Mouse (Mus musculus) heart, postnatal 0 days (tissue): ENCODE results near the gene Mettl8.

Experiments used
- CTCF ChIP-seq: IDR thresholded peaks from 2 replicates; pipeline ENCODE4 v1.5.1; 2016; ENCODE audit warnings: antibody characterized with exemption, control low read depth, low read depth
- EP300 ChIP-seq: IDR thresholded peaks from 2 replicates; pipeline ENCODE4 v1.6.1; 2016; ENCODE audit warnings: antibody characterized with exemption, low read depth

DNA sequence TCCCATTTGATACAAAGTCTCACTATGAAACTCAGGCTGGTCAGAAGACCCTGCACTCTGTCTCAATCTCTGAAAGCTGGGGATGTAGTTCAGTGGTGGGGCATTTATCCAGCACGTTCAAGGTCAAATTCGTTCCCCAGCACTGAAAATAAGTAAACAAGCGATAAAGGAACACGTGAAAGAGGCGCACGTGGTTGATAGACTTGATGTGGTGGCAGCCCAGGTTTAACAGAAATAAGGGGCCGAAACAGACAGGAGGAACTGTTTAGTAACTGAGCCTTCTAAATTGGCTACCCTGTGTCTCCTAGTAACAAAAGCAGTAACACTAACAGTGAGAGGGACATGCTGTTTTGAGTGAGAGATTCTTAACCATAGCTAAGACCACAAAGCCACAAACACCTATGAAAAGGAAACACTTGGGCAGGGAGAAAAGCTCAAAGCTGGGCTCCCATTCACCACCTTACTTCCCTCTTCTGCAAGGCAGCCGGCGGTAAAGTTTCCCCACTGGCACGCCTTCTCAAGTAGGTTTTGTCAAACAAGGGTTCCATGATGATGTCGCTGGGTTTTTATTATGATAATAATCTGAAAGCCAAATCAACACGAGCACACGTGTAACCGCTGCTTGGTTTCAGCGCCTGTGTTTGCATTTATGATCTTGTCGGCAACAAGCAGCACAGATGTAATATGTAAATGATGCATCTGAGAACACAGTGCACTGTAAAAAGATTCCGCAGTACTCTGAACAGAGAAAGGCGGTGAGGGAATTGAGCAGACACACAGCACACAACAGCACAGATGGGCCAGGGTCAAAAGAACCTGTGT is 23.2 kb downstream of the Mettl8 start:
- TF ChIP-seq CTCF (no peak), EP300 (no peak)
